Mouse (Mus musculus): Measurements from ENCODE around the gene Klhdc3.

Klhdc3 gene

GRCm38 (mm10) chr17:46642060-46642459 lies 38.7 kb downstream of the Klhdc3 start:
- in situ Hi-C loops (cut with MboI; ENCODE audit: low pct_unique_long_range_greater_than_20kb in 1 of 2, low sequenced_read_pairs in 2 of 2, unreplicated experiment in 1 of 2) = no loop called here

GRCm38 (mm10) chr17:46639929-46640328 lies 40.8 kb downstream of the Klhdc3 start:
- in situ Hi-C loops (cut with MboI; ENCODE audit: low pct_unique_long_range_greater_than_20kb in 1 of 2, low sequenced_read_pairs in 2 of 2, unreplicated experiment in 1 of 2) = no loop called here

DNA sequence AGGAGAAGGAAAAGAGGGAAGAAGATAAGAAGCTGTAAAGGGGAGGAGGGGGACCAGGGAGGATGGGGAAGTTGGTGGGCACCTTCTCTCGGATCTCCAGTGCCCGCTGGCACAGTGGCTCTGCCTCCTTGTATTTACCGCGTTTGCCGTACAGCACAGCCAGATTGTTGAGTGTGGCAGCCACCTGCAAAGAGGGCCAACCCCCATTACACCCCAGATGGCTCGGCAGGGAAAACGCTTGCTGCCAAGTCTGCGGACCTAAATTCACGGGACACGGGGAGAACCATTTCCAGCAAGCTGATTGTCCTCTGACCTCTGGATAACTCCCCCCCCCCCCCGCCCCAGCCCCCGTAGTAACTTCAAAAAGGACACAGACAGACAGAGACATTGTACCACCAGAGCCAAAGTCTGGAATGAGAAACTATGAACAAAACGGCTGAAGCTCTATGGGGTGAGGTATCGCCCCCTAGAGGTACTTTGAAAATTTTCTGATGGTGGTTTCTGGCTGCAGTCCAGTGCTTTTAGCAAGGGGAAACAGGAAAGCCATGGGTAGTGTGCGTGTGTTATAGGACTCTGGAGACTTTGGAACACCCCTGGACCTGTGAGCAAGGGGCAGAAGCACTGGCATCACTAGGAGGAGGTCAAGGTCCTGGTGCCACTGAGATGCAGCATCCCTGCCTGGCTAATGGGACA lies 43.7 kb downstream of the Klhdc3 start:
- in situ Hi-C loops (cut with MboI; ENCODE audit: low pct_unique_long_range_greater_than_20kb in 1 of 2, low sequenced_read_pairs in 2 of 2, unreplicated experiment in 1 of 2) = no loop called here

GRCm38 (mm10) chr17:46629685-46630441 lies 50.9 kb downstream of the Klhdc3 start:
- in situ Hi-C loops (cut with MboI; ENCODE audit: low pct_unique_long_range_greater_than_20kb in 1 of 2, low sequenced_read_pairs in 2 of 2, unreplicated experiment in 1 of 2) = no loop called here

DNA sequence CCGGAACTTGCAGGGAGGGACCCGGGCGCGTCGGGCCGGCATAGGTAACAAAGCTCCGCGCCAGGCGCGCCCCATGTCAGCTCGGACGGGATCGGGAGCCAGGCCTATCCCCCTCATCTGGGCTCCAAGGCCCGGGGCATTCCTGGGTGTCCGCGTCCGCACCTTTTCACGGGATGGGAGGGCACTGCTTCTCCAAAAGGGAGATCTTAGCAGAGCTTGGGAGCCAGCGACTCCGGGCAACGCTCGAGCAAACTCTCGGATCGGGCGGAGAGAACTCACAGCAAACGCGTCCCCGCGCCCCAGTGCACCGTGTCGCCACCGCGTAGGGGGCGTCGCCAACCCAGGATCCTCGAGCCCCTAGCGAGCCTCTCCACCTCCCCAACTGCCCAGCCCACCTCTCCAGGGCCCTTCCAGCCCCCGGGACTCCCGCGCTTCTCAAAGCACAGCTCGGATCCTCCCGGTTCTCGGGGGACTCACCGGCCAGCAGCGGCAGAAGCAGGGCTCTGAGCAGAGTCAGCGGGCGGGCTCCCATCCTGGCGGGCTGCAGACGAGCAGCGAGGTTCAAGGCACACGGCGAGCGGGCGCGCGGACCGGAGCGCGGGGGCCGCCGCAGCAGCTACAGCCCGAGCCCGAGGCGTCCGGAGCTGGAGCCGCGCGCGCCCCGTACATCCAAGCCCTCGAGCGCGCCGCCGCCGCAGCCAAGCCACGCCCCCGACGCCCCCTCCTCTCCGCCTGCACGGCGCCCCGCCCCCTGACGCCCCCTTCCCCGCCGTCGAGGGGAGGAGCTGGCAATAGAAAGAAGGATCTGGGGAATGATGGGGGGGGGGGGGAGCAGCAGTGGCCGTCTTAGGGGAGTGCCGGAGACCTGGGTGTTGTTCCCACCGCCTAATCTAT lies 51.7 kb downstream of the Klhdc3 start, which contains the start of gene Ptk7:
Ptk7 (minus strand) TSS at position 714 of the 894 bp plus-strand sequence.
- in situ Hi-C loops (cut with MboI; ENCODE audit: low pct_unique_long_range_greater_than_20kb in 1 of 2, low sequenced_read_pairs in 2 of 2, unreplicated experiment in 1 of 2) = no loop called here

DNA sequence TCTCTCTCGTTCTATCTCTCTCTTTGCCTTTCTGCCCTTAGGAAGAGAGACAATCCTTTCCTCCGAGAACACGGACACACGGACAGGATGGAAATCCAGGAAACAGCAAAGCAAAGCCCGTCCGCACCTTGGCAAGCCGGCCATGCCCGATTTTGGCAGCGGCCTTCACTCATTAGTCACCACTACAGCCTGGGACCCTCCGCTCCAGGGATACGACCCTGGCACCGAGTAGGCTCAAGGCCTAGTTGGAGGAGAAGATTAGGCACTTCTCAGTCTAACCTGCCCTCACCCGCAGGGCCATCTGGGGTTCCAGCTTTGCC lies 52.3 kb downstream of the Klhdc3 start:
- in situ Hi-C loops (cut with MboI; ENCODE audit: low pct_unique_long_range_greater_than_20kb in 1 of 2, low sequenced_read_pairs in 2 of 2, unreplicated experiment in 1 of 2) = no loop called here

DNA sequence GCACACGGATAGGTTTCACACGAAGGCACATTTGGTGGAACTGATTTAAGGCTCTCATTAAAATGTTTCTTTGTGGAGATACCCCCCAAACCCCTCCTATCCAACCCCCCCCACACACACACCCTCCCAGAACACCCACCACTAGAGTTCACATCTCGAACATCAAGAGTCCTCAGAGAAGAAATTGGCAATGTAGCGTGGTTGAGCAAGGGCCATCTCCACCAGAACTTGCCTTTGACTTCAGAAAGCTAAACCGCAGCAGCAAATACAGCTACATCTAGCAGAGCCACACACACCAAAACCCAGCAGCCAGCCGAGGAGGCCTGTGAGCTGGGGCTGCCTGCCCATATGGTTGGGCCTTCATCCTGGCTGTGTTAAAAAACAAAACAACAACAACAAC lies 53.3 kb downstream of the Klhdc3 start:
- in situ Hi-C loops (cut with MboI; ENCODE audit: low pct_unique_long_range_greater_than_20kb in 1 of 2, low sequenced_read_pairs in 2 of 2, unreplicated experiment in 1 of 2) = no loop called here

- in situ Hi-C loops (cut with MboI; ENCODE audit: low pct_unique_long_range_greater_than_20kb in 1 of 2, low sequenced_read_pairs in 2 of 2, unreplicated experiment in 1 of 2) = no loop called here
These were observed 56.1 kb downstream of the Klhdc3 start for GRCm38 (mm10) chr17:46624598-46624997.
